Mouse (Mus musculus) bone marrow macrophage, adult 2 months (primary cell): ENCODE measurements around the gene Arhgef3. TPM values are rescaled to one million over a fixed set of nuclear protein-coding genes. Genes with fewer than 3 reads are reported as not detected.

Source experiments
- H3K27ac ChIP-seq: 2 replicates; pipeline ENCODE4 v1.5.1; 2012; ENCODE audit warnings: low read depth, low read length; ENCODE audit not compliant: insufficient read depth
- H3K4me1 ChIP-seq: 2 replicates; pipeline ENCODE4 v1.6.1; 2012; ENCODE audit warnings: low read length; ENCODE audit not compliant: control insufficient read depth, insufficient read depth
- H3K4me3 ChIP-seq: 2 replicates; pipeline ENCODE4 v1.5.1; 2012; ENCODE audit warnings: mild to moderate bottlenecking, low read length, moderate library complexity; ENCODE audit not compliant: insufficient read depth
- CTCF ChIP-seq: IDR thresholded peaks from 2 replicates; pipeline ENCODE4 v1.5.1; 2012; ENCODE audit warnings: low read depth, mild to moderate bottlenecking, low read length, moderate library complexity
- POLR2A ChIP-seq: IDR thresholded peaks from 2 replicates; pipeline ENCODE4 v1.6.1; 2012; ENCODE audit warnings: mild to moderate bottlenecking, low read depth, low read length, borderline replicate concordance
- polyA plus RNA-seq: library from polyadenylated mRNA; stranded (reverse); fragments of >200 nt; gene quantifications from 2 replicates; pipeline ENCODE4 v1.2.4, GENCODE M21; 2012; ENCODE audit not compliant: missing spikeins, insufficient read depth, insufficient read length

Arhgef3 gene
- polyA plus RNA-seq, 1 experiment: 10.2 TPM

DNA sequence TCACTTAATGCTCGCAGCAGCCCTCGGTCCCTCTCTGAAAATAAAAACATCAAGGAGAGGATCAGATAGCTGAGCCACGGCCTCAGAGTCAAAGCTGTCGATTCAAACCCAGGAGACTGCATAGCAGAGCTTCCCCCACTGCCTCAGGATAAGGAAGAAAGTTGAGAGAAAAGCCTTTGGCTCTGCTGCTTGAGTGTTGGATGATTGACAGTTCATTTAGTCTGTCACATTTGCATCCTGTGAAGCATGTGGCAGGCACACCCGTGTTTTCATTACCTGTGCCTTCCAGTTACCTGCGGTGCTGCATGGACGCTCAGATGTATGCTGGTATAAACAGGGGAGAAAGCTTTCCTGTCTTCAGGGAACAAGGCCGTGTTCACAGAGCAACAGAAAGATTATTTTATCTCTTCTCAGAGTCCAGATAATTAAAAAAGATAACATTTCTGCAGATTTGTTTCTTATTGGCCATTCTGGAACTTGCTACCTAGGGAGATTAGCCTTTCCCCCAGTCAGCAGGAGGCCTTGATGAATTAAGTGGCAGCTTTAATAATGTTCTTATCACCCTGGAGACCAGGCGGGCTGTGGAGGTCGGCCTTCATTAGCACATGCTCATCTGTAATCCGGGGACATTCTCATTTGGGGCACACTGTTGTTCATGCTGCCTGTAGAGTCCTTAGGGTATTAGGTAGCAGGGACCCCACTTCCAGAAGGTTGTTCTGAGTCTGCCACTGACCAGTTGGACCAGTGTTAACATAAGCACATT, 157.6 kb downstream of the Arhgef3 start:
- no peak overlapping the region for H3K4me3 ChIP-seq
- no peak for TF ChIP-seq POLR2A
- TF ChIP-seq CTCF: no peak
- H3K4me1 ChIP-seq: no peaks in the 10 kb centered on the region
- no peak overlapping the region for H3K27ac ChIP-seq

- H3K4me3 ChIP-seq: no peak overlapping the region
- TF ChIP-seq POLR2A (no peak), CTCF (no peak)
- H3K27ac ChIP-seq: no peak overlapping the region
- H3K4me1 ChIP-seq: no peaks in the 10 kb centered on the region
These were observed 158.1 kb downstream of the Arhgef3 start for GRCm38 (mm10) chr14:27272835-27273138.

- no peaks in the 10 kb centered on the region for H3K4me1 ChIP-seq
- no peak overlapping the region for H3K4me3 ChIP-seq
- no peak for TF ChIP-seq CTCF
- TF ChIP-seq POLR2A: no peak
- H3K27ac ChIP-seq: no peak overlapping the region
These were observed 158.5 kb downstream of the Arhgef3 start for GRCm38 (mm10) chr14:27273169-27273568.

DNA sequence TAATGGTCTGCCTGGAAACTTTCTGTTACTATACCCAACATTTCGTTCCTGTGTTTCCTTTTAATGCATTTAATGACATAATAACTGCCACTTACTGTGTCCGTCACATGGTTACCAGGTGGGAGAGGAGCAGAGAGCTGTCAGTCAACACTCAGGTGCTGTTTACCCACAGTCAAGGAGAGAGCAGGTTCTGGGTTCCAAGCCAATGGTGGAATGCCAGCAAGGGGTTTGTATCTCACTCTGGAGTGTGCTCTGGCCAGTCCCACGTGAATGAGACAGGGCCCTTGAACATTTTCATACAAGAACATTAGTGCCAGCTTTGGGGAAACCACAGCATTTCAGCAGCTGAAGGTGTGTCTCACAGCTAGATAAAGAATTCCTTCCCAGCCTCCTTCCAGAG, 162.6 kb downstream of the Arhgef3 start:
- TF ChIP-seq CTCF (no peak), POLR2A (no peak)
- H3K4me3 ChIP-seq: no peak overlapping the region
- no peaks in the 10 kb centered on the region for H3K4me1 ChIP-seq
- H3K27ac ChIP-seq: no peak overlapping the region

- no peaks in the 10 kb centered on the region for H3K4me1 ChIP-seq
- no peak for TF ChIP-seq POLR2A
- no peak for TF ChIP-seq CTCF
These were observed 165.6 kb downstream of the Arhgef3 start for GRCm38 (mm10) chr14:27280201-27280890.

GRCm38 (mm10) chr14:27283956-27284355, 169.3 kb downstream of the Arhgef3 start:
- H3K4me1 ChIP-seq: no peaks in the 10 kb centered on the region
- TF ChIP-seq POLR2A: no peak
- TF ChIP-seq CTCF: no peak
- no peak overlapping the region for H3K27ac ChIP-seq

More at GRCm38 (mm10) chr14:27280201-27280890, 165.6 kb downstream of the Arhgef3 start:
- no peak overlapping the region for H3K4me3 ChIP-seq
- H3K27ac ChIP-seq: no peak overlapping the region

DNA sequence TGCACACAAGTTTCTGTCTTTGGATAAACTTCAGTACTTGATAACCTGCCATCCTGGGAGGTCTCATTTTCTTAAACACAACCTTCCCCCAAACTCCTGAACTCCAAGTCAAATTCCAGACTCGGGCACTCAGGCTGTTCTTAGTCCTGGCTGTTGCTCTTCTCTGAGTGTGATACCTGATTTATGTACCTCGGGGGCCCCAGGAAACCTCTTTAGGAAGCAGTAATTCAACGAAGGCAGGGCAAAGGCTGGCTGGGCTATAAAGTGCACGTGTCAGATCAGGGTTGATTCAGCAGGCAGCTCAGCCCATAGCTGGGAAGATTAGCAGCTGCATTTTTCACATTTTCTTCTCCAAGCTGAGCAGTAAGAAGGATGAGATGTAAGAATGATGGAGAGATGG, 171.5 kb downstream of the Arhgef3 start:
- Histone ChIP-seq H3K4me3 (no peak overlapping the region), H3K4me1 (no peaks in the 10 kb centered on the region), H3K27ac (no peak overlapping the region)
- TF ChIP-seq CTCF (no peak), POLR2A (no peak)

More at GRCm38 (mm10) chr14:27283956-27284355, 169.3 kb downstream of the Arhgef3 start:
- no peak overlapping the region for H3K4me3 ChIP-seq

DNA sequence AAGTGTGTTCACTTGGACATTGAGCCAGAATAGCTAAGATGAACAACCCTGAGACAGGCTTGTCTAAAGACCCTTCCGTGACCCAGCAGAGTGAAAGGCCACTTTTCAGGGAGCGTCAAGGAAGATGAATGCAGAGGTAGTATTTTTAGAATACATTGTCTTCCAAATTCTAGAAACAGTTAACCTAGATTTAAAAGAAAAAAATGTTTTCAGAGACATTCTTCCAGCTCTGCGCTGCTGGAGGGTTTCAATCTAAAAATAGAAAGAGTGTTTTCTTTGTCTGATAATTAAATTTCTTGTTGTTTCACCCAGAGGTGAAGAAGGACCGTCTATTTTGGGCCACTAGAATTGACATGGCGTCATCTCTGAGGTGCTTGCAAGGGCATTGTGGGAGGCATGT, 174.4 kb downstream of the Arhgef3 start:
- H3K4me3 ChIP-seq: no peak overlapping the region
- no peak overlapping the region for H3K27ac ChIP-seq
- TF ChIP-seq CTCF: no peak
- TF ChIP-seq POLR2A: no peak
- no peaks in the 10 kb centered on the region for H3K4me1 ChIP-seq

GRCm38 (mm10) chr14:27292101-27292500, 177.4 kb downstream of the Arhgef3 start:
- Histone ChIP-seq H3K4me3 (no peak overlapping the region), H3K4me1 (no peaks in the 10 kb centered on the region), H3K27ac (no peak overlapping the region)
- no peak for TF ChIP-seq POLR2A

GRCm38 (mm10) chr14:27295821-27296220, 181.1 kb downstream of the Arhgef3 start:
- TF ChIP-seq CTCF (no peak), POLR2A (no peak)
- Histone ChIP-seq H3K4me3 (no peak overlapping the region), H3K4me1 (peaks cover 7% of the 10 kb centered on the region), H3K27ac (no peak overlapping the region)

DNA sequence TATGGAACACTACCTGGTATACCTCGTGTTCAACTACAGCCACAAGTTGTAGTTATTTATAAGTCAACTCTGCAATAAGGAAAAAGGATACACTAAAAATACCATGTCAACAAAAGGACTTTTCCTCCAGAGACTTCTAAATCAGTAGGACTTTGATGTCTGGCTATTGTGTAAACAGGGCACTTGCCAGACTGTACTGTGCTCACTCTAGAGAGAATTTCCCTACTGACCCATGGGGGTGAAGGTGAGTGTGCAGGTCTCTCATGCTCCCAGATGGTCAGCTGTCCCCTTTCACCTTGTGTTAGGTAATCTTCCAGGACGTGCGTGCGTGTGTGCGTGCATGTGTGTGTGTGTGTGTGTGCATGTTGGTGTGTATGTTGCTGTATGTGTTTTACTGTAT, 182.3 kb downstream of the Arhgef3 start:
- H3K4me3 ChIP-seq: no peak overlapping the region
- no peak overlapping the region for H3K27ac ChIP-seq

More for the DNA sequence above, 182.3 kb downstream of the Arhgef3 start:
- TF ChIP-seq POLR2A: no peak
- no peak for TF ChIP-seq CTCF
- peaks cover 10% of the 10 kb centered on the region for H3K4me1 ChIP-seq
